Mouse (Mus musculus): Measurements from ENCODE around the gene Lag3.

Gene Lag3

GRCm38 (mm10) chr6:124860511-124860910 lies 51.0 kb downstream of the Lag3 start:
- no peak for DNase-seq (ENCODE audit: low read depth, low spot score)

GRCm38 (mm10) chr6:124859725-124860124 lies 51.8 kb downstream of the Lag3 start:
- DNase-seq (ENCODE audit: low read depth, low spot score): peak; percentile 90

- DNase-seq (ENCODE audit: low read depth, low spot score): no peak
These were observed 52.8 kb downstream of the Lag3 start for GRCm38 (mm10) chr6:124858561-124859318.

GRCm38 (mm10) chr6:124857840-124858530 lies 53.5 kb downstream of the Lag3 start:
- no peak for DNase-seq (ENCODE audit: low read depth, low spot score)

DNA sequence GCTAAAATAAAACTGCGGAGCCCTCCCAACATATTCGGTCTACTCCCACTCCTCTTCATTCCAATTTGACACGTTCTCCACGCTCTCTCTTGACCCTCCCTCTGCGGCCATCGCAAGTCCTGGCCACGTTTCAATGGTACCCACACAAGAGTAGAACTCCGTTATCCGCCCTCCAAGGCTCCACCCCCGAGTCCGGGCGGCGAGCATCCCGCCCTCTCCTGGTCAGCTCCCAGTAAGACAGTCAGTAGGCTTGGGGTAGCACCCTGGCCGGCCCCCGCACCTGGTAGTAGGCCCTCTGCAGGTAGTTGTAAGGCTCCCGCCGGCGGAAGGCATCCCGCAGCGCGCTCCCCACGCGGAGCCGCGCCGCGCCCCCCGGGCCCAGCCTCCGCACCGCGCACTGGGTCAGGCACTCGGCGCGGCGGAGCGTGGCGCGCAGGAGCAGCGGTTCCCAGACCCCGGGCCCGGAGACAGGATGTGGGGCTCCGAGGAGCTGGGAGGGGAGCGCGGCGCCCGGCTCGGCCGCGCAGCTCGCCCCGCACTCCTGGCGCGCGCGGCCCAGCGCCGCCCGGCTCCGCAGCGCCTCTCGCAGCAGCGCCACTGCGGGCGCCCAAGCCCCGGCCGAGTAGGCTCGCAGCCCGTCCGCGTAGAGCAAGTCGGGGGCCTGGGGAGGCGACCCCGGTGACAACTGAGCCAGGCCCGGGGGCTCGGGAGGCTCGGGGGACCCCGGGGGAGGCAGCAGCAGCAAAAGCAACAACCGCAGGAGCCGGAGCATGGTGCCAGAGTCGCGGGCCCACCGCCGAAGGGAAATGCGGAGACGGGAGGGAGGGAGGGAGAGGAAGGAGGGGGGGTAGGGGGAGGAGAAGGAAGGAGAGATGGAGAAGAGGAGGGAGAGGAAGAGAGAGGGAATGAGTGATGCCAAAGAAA lies 54.3 kb downstream of the Lag3 start, which contains the start of gene P3h3:
Gene P3h3 (minus strand): TSS at position 837 of the 924 bp plus-strand sequence.
- peak; percentile 85 for DNase-seq (ENCODE audit: low read depth, low spot score)

DNA sequence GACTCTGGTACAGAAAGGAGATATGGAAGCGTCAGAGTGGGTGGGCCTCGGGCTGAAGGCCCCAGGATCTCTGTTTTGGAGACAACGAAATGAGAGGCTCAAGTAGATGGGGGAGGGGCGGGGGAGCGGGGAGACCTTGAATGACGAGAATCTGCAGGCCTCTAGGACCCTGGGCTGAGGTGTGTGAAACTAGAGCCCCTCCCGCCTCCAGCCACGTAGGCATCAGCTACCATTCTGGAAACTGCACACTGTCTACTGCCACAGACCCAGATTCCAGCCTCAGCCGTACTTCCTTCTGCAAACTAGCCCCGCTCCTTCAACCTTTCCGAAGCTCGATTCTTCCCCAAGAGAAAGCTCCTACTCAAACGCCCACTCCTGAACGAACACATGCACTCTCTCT lies 55.2 kb downstream of the Lag3 start:
- no peak for DNase-seq (ENCODE audit: low read depth, low spot score)

DNA sequence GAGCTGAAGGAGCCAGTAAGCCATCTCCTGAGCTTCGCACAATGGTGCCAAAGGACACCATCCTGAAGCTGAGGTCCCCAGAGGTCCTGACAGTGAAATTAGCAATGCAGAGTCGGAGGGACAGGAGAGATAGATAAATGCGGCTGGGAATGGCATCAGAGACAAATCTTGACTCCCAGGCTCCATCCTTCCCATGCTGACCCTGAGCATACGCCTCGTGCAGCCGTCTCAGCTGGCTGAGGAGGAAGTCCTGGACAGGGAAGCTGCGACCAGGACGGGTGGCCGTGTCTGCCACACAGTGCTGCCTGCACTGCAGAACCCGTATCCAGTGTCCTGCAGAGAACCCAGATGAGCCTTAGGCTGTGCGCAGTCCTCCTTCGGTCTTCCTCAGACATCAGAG lies 56.9 kb downstream of the Lag3 start:
- no peak for DNase-seq (ENCODE audit: low read depth, low spot score)

All from CD4-positive, CD25-positive, alpha-beta regulatory T cell, adult 2 months (primary cell).